Mouse (Mus musculus) midbrain, embryonic 13.5 days (tissue): ENCODE measurements around the gene Prrg4. TPM values are rescaled to one million over a fixed set of nuclear protein-coding genes. Genes with fewer than 3 reads are reported as not detected.

ENCODE experiments used
- ATAC-seq: fragments of 200-750 bp; cut with Nextera tagmentation; 2 replicates; pipeline ENCODE4 v1.8.0; 2017; ENCODE audit warnings: mild to moderate bottlenecking, moderate TSS enrichment, moderate library complexity
- H3K27ac ChIP-seq: fragments of 300-500 bp; sonication (generic); 2 replicates; pipeline ENCODE4 v1.5.1; 2015; ENCODE audit warnings: inconsistent platforms, mild to moderate bottlenecking, moderate library complexity
- H3K27me3 ChIP-seq: fragments of 300-500 bp; sonication (generic); 2 replicates; pipeline ENCODE4 v1.6.1; 2015; ENCODE audit warnings: mild to moderate bottlenecking, inconsistent platforms
- H3K36me3 ChIP-seq: fragments of 300-500 bp; sonication (generic); 2 replicates; pipeline ENCODE4 v1.6.1; 2015; ENCODE audit warnings: mild to moderate bottlenecking, inconsistent platforms
- H3K4me1 ChIP-seq: fragments of 300-500 bp; sonication (generic); replicated peaks from 2 replicates; pipeline ENCODE4 v1.6.1; 2015; ENCODE audit warnings: inconsistent platforms
- H3K4me2 ChIP-seq: fragments of 300-500 bp; sonication (generic); replicated peaks from 2 replicates; pipeline ENCODE4 v1.6.1; 2015; ENCODE audit warnings: moderate library complexity, mild to moderate bottlenecking, inconsistent platforms
- H3K4me3 ChIP-seq: fragments of 300-500 bp; sonication (generic); replicated peaks from 2 replicates; pipeline ENCODE4 v1.5.1; 2015; ENCODE audit warnings: mild to moderate bottlenecking, inconsistent platforms
- H3K9ac ChIP-seq: fragments of 300-500 bp; sonication (generic); replicated peaks from 2 replicates; pipeline ENCODE4 v1.6.1; 2015; ENCODE audit warnings: mild to moderate bottlenecking, inconsistent platforms
- H3K9me3 ChIP-seq: fragments of 300-500 bp; sonication (generic); 2 replicates; pipeline ENCODE4 v1.6.1; 2016; ENCODE audit warnings: mild to moderate bottlenecking, inconsistent platforms
- WGBS: fragments of 180-500 bp; shearing (Covaris S2); methylation state at CpG from one replicate; pipeline ENCODE4 v1.1.7; 2015; 5-methylcytosine and 5-hydroxymethylcytosine counted together
- polyA plus RNA-seq: library from polyadenylated mRNA; unstranded; fragments of >200 nt; fragmentation: Nextera tagmentation; extraction: Ambion mirVana; gene quantifications from 2 replicates; pipeline ENCODE4 v1.2.1, GENCODE M21; 2015

Prrg4 gene
- polyA plus RNA-seq, 1 experiment from 2014 or later, result 0.42 TPM

- Histone ChIP-seq H3K4me2 (no peak overlapping the region), H3K27ac (no peak overlapping the region), H3K27me3 (peaks cover 15% of the 10 kb centered on the region), H3K36me3 (no peaks in the 10 kb centered on the region), H3K4me3 (no peak overlapping the region), H3K9ac (no peak overlapping the region), H3K4me1 (no peaks in the 10 kb centered on the region), H3K9me3 (no peaks in the 10 kb centered on the region)
- no peak for ATAC-seq
- 34% methylated on average over 3 of the region's 3 CpGs for WGBS
Measured at GRCm38 (mm10) chr2:104855732-104856131, 6.1 kb upstream of the Prrg4 start.

GRCm38 (mm10) chr2:104854836-104855235 lies 5.2 kb upstream of the Prrg4 start:
- Histone ChIP-seq H3K27me3 (peaks cover 22% of the 10 kb centered on the region), H3K9ac (no peak overlapping the region), H3K4me2 (no peak overlapping the region), H3K9me3 (no peaks in the 10 kb centered on the region), H3K36me3 (no peaks in the 10 kb centered on the region), H3K27ac (no peak overlapping the region), H3K4me3 (no peak overlapping the region), H3K4me1 (peaks cover 3% of the 10 kb centered on the region; the same call in 1 of the 2 replicates)
- ATAC-seq, result no peak
- 69% methylated on average over 1 of the region's 1 CpGs for WGBS

- no peaks in the 10 kb centered on the region for H3K9me3 ChIP-seq
- ATAC-seq, result no peak
- WGBS, result 91% methylated on average over 7 of the region's 7 CpGs
Measured at GRCm38 (mm10) chr2:104852546-104852945, 2.9 kb upstream of the Prrg4 start.

GRCm38 (mm10) chr2:104851686-104852085 lies 2.0 kb upstream of the Prrg4 start:
- ATAC-seq, result no peak
- Histone ChIP-seq H3K9me3 (no peaks in the 10 kb centered on the region), H3K27me3 (peaks cover 44% of the 10 kb centered on the region), H3K4me1 (peaks cover 16% of the 10 kb centered on the region), H3K4me3 (no peak overlapping the region), H3K4me2 (no peak overlapping the region), H3K36me3 (no peaks in the 10 kb centered on the region), H3K9ac (no peak overlapping the region), H3K27ac (no peak overlapping the region)
- WGBS, result 37% methylated on average over 5 of the region's 5 CpGs

More at GRCm38 (mm10) chr2:104852546-104852945, 2.9 kb upstream of the Prrg4 start:
- H3K27ac ChIP-seq, result no peak overlapping the region
- H3K4me3 ChIP-seq, result no peak overlapping the region
- H3K4me2 ChIP-seq, result no peak overlapping the region
- H3K36me3 ChIP-seq, result no peaks in the 10 kb centered on the region
- H3K9ac ChIP-seq, result no peak overlapping the region
- peaks cover 12% of the 10 kb centered on the region for H3K4me1 ChIP-seq
- H3K27me3 ChIP-seq, result peaks cover 44% of the 10 kb centered on the region

DNA sequence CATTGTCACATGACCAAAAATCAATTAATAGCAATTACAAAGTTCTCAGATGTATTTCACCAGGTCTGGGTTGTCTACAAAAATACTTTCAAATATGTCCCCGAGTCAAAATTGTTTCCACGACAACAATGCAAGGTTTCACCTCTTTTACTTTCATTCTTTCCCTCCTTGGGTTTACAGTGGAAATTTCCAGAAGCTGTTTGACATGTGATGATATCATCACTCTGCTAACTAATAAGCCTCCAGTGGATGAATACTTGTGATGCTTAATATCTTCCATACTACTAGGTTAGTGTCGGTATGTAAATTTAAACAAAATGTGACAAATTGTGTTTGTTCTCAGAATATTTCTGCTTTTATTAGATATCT lies 299 bp upstream of the Prrg4 start:
- peak overlapping the region; percentile 63; the same call in 1 of the 2 replicates for H3K9ac ChIP-seq
- H3K4me1 ChIP-seq, result peaks cover 17% of the 10 kb centered on the region
- no peaks in the 10 kb centered on the region for H3K36me3 ChIP-seq
- ATAC-seq, result no peak
- WGBS, result 73% methylated on average over 3 of the region's 3 CpGs
- peak overlapping the region; percentile 57 for H3K4me3 ChIP-seq
- H3K9me3 ChIP-seq, result no peaks in the 10 kb centered on the region
- peaks cover 44% of the 10 kb centered on the region for H3K27me3 ChIP-seq
- no peak overlapping the region for H3K27ac ChIP-seq
- peak overlapping the region; percentile 99 for H3K4me2 ChIP-seq

DNA sequence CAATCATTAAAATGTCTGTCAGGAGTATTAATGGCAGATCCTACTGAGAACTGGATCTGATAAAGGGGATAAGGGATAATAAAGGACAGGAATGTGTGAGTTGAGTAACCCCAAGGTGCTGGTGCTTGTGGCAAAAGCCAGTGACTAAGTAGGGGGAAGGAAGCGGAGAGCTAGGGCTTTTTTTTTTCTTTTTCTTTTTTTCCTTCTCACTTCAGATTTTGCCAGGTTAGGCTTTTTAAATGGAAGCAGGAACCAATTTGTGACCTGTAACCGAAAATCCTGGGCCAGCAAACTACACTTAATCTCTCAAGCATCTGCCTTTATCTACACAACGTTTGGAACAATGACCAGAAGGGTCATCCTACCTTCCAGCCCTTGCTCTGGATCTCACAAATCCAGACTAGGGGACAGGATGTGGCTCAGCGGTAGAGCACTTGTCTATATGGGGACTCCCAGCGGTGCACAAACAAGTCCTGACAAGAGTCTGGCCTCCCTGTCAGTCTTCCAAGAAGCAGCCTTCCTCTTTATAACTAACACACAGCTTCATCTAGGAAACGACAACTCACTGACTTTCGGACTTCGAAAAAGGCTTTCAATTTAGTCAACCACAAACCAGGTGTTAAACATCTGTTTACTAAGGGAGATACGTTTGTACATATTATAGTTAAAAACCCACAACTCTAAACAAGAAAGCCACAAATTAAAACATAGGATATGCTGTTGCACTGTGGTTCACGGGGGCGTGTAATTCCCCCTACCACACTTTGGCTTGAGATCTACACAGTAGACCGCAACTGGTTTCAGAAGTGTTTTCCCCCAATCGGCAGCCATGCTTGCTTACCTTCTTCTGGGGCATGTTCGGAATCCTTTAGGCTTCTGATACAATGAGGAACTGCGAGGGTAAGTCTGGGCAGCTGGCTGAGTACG lies 1.2 kb downstream of the Prrg4 start:
- H3K4me1 ChIP-seq, result peaks cover 17% of the 10 kb centered on the region
- no peaks in the 10 kb centered on the region for H3K36me3 ChIP-seq
- H3K4me3 ChIP-seq, result peak overlapping the region; percentile 57
- 0 out of 2 replicates have a peak, but pooled peaks have one; percentile 3 for ATAC-seq
- H3K4me2 ChIP-seq, result peak overlapping the region; percentile 99
- 30% methylated on average over 16 of the region's 16 CpGs for WGBS
- H3K9ac ChIP-seq, result no peak overlapping the region
- H3K27ac ChIP-seq, result no peak overlapping the region
- H3K9me3 ChIP-seq, result no peaks in the 10 kb centered on the region
- H3K27me3 ChIP-seq, result peaks cover 42% of the 10 kb centered on the region

DNA sequence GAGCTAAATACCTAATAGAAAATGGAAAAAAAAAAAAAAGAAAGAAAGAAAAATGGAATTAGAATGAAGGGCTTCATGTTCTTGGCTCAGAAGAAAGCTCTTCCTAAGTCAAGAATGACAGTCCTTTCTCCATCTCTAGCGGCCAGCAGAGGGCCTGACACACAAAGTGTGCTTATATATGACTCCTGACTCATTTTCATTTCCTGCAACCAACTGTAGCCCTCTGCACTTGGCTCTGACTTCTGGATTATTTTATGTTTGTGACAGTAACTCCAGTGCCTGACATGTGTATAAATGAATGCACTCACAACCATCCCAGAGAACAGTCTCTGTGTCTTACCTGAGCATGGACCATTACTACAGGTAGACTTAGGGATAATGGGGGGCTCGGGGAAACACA lies 2.0 kb downstream of the Prrg4 start:
- H3K4me3 ChIP-seq, result no peak overlapping the region
- H3K27me3 ChIP-seq, result peaks cover 40% of the 10 kb centered on the region
- no peaks in the 10 kb centered on the region for H3K9me3 ChIP-seq
- no peak overlapping the region for H3K4me2 ChIP-seq
- WGBS, result 65% methylated on average over 2 of the region's 2 CpGs
- no peak overlapping the region for H3K9ac ChIP-seq
- H3K36me3 ChIP-seq, result no peaks in the 10 kb centered on the region
- H3K27ac ChIP-seq, result no peak overlapping the region
- no peak for ATAC-seq
- H3K4me1 ChIP-seq, result peaks cover 17% of the 10 kb centered on the region

- peaks cover 37% of the 10 kb centered on the region for H3K27me3 ChIP-seq
- peak; percentile 46; the same call in 1 of the 2 replicates for ATAC-seq
- H3K4me1 ChIP-seq, result peaks cover 17% of the 10 kb centered on the region
- H3K27ac ChIP-seq, result no peak overlapping the region
- H3K9ac ChIP-seq, result no peak overlapping the region
- H3K36me3 ChIP-seq, result no peaks in the 10 kb centered on the region
- 30% methylated on average over 4 of the region's 4 CpGs for WGBS
- H3K4me2 ChIP-seq, result no peak overlapping the region
- H3K4me3 ChIP-seq, result no peak overlapping the region
- no peaks in the 10 kb centered on the region for H3K9me3 ChIP-seq
Measured at GRCm38 (mm10) chr2:104846638-104847414, 2.9 kb downstream of the Prrg4 start.

GRCm38 (mm10) chr2:104842559-104842958 lies 7.1 kb downstream of the Prrg4 start:
- Histone ChIP-seq H3K9me3 (no peaks in the 10 kb centered on the region), H3K9ac (no peak overlapping the region), H3K27ac (no peak overlapping the region), H3K4me3 (no peak overlapping the region), H3K27me3 (no peaks in the 10 kb centered on the region), H3K4me2 (no peak overlapping the region), H3K4me1 (peaks cover 5% of the 10 kb centered on the region; the same call in 1 of the 2 replicates), H3K36me3 (no peaks in the 10 kb centered on the region)
- no peak for ATAC-seq

GRCm38 (mm10) chr2:104841736-104842135 lies 7.9 kb downstream of the Prrg4 start:
- Histone ChIP-seq H3K4me3 (no peak overlapping the region), H3K4me2 (no peak overlapping the region), H3K9me3 (no peaks in the 10 kb centered on the region), H3K4me1 (peaks cover 1% of the 10 kb centered on the region; the same call in 1 of the 2 replicates), H3K27me3 (no peaks in the 10 kb centered on the region), H3K9ac (no peak overlapping the region), H3K27ac (no peak overlapping the region), H3K36me3 (no peaks in the 10 kb centered on the region)
- 94% methylated on average over 7 of the region's 7 CpGs for WGBS
- ATAC-seq, result no peak

- Histone ChIP-seq H3K9ac (no peak overlapping the region), H3K36me3 (no peaks in the 10 kb centered on the region), H3K9me3 (no peaks in the 10 kb centered on the region), H3K27ac (no peak overlapping the region), H3K4me2 (no peak overlapping the region), H3K27me3 (no peaks in the 10 kb centered on the region), H3K4me3 (no peak overlapping the region), H3K4me1 (no peaks in the 10 kb centered on the region)
- no peak for ATAC-seq
Measured at GRCm38 (mm10) chr2:104840974-104841373, 8.7 kb downstream of the Prrg4 start.

GRCm38 (mm10) chr2:104832486-104832885 lies 17.2 kb downstream of the Prrg4 start:
- no peak overlapping the region for H3K4me2 ChIP-seq
- H3K4me1 ChIP-seq, result no peaks in the 10 kb centered on the region
- no peaks in the 10 kb centered on the region for H3K27me3 ChIP-seq
- WGBS, result 91% methylated on average over 2 of the region's 2 CpGs
- no peaks in the 10 kb centered on the region for H3K36me3 ChIP-seq
- no peak overlapping the region for H3K27ac ChIP-seq
- no peak overlapping the region for H3K9ac ChIP-seq
- no peak overlapping the region for H3K4me3 ChIP-seq
- no peaks in the 10 kb centered on the region for H3K9me3 ChIP-seq
- ATAC-seq, result no peak
